Mouse (Mus musculus) urinary bladder, postnatal 10 days (tissue): Measurements from ENCODE around the gene Ago4.

Source experiments
- DNase-seq: peaks from one replicate; pipeline ENCODE4 v3.0.0; 2022; ENCODE audit warnings: low spot score

Ago4 gene

GRCm38 (mm10) chr4:126512308-126513066 lies 20.8 kb downstream of the Ago4 start:
- DNase-seq, result no peak

GRCm38 (mm10) chr4:126511013-126511412 lies 22.3 kb downstream of the Ago4 start:
- DNase-seq, result no peak

- DNase-seq, result no peak
Observed at GRCm38 (mm10) chr4:126509072-126509471, 24.2 kb downstream of the Ago4 start.

GRCm38 (mm10) chr4:126508110-126508899 lies 25.0 kb downstream of the Ago4 start:
- DNase-seq, result no peak

GRCm38 (mm10) chr4:126502977-126503309 lies 30.3 kb downstream of the Ago4 start:
- DNase-seq, result no peak

- no peak for DNase-seq
Observed at GRCm38 (mm10) chr4:126502141-126502976, 30.9 kb downstream of the Ago4 start.

GRCm38 (mm10) chr4:126498601-126499000 lies 34.7 kb downstream of the Ago4 start:
- no peak for DNase-seq

GRCm38 (mm10) chr4:126496963-126497362 lies 36.3 kb downstream of the Ago4 start:
- DNase-seq, result no peak

- no peak for DNase-seq
Observed at GRCm38 (mm10) chr4:126495942-126496790, 37.1 kb downstream of the Ago4 start.

GRCm38 (mm10) chr4:126495453-126495852 lies 37.8 kb downstream of the Ago4 start:
- DNase-seq, result no peak

- no peak for DNase-seq
Observed at GRCm38 (mm10) chr4:126493416-126493815, 39.9 kb downstream of the Ago4 start.

- no peak for DNase-seq
Observed at GRCm38 (mm10) chr4:126491977-126492376, 41.3 kb downstream of the Ago4 start.

GRCm38 (mm10) chr4:126490726-126491125 lies 42.5 kb downstream of the Ago4 start:
- no peak for DNase-seq

GRCm38 (mm10) chr4:126489811-126490210 lies 43.5 kb downstream of the Ago4 start:
- no peak for DNase-seq

- DNase-seq, result no peak
Observed at GRCm38 (mm10) chr4:126486217-126486616, 47.1 kb downstream of the Ago4 start.

- no peak for DNase-seq
Observed at GRCm38 (mm10) chr4:126485065-126485464, 48.2 kb downstream of the Ago4 start.

GRCm38 (mm10) chr4:126483874-126484273 lies 49.4 kb downstream of the Ago4 start:
- no peak for DNase-seq

- no peak for DNase-seq
Observed at GRCm38 (mm10) chr4:126482951-126483350, 50.3 kb downstream of the Ago4 start.

GRCm38 (mm10) chr4:126481461-126481860 lies 51.8 kb downstream of the Ago4 start:
- no peak for DNase-seq

GRCm38 (mm10) chr4:126480288-126480687 lies 53.0 kb downstream of the Ago4 start:
- no peak for DNase-seq

- no peak for DNase-seq
Observed at GRCm38 (mm10) chr4:126473031-126473430, 60.2 kb downstream of the Ago4 start.

GRCm38 (mm10) chr4:126469334-126469733 lies 63.9 kb downstream of the Ago4 start:
- DNase-seq, result no peak
